Mouse (Mus musculus): ENCODE measurements around the gene Nudt13. TPM values are rescaled to one million over a fixed set of nuclear protein-coding genes. Genes with fewer than 3 reads are reported as not detected.
A peak's percentile ranks its signal among the peaks of the same experiment; 100 is the strongest.
"Not testable (repeated sequence)": the region's sequence is repeated elsewhere in the genome, so short reads cannot be mapped to it uniquely, and the experiment has no call there.

The Nudt13 gene
- polyA plus RNA-seq, 1 experiment from 2014 or later, result 10.1 TPM

GRCm38 (mm10) chr14:20294947-20295346, 450 bp downstream of the Nudt13 start:
- no peaks in the 10 kb centered on the region for H3K27me3 ChIP-seq (ENCODE audit: insufficient read depth, poor library complexity, severe bottlenecking)
- no peak for DNase-seq (ENCODE audit: low spot score)
- H3K27ac ChIP-seq, result no peak overlapping the region
- 51% methylated on average over 8 of the region's 8 CpGs for whole genome bisulfite sequencing
- H3K4me3 ChIP-seq, result peak overlapping the region; percentile 57
- H3K36me3 ChIP-seq, result no peaks in the 10 kb centered on the region
- no peaks in the 10 kb centered on the region for H3K9me3 ChIP-seq
- H3K4me1 ChIP-seq (replicated peaks), result peaks cover 5% of the 10 kb centered on the region

GRCm38 (mm10) chr14:20297616-20298015, 3.1 kb downstream of the Nudt13 start:
- DNase-seq (ENCODE audit: low spot score), result no peak
- H3K4me1 ChIP-seq (replicated peaks), result peaks cover 5% of the 10 kb centered on the region
- H3K27me3 ChIP-seq (ENCODE audit: insufficient read depth, poor library complexity, severe bottlenecking), result no peaks in the 10 kb centered on the region
- no peak overlapping the region for H3K27ac ChIP-seq
- no peaks in the 10 kb centered on the region for H3K9me3 ChIP-seq
- H3K36me3 ChIP-seq, result no peaks in the 10 kb centered on the region
- H3K4me3 ChIP-seq, result no peak overlapping the region
- WGBS, result 79% methylated on average over 3 of the region's 3 CpGs

- 92% methylated on average over 3 of the region's 3 CpGs for WGBS
- H3K4me3 ChIP-seq, result no peak overlapping the region
- no peaks in the 10 kb centered on the region for H3K27me3 ChIP-seq (ENCODE audit: insufficient read depth, poor library complexity, severe bottlenecking)
- H3K4me1 ChIP-seq (replicated peaks), result peaks cover 5% of the 10 kb centered on the region
- no peaks in the 10 kb centered on the region for H3K36me3 ChIP-seq
- H3K9me3 ChIP-seq, result no peaks in the 10 kb centered on the region
- DNase-seq (ENCODE audit: low spot score), result no peak
- no peak overlapping the region for H3K27ac ChIP-seq
These were observed 3.6 kb downstream of the Nudt13 start for GRCm38 (mm10) chr14:20298131-20298530.

GRCm38 (mm10) chr14:20305085-20305484, 10.6 kb downstream of the Nudt13 start:
- not testable (repeated sequence) for DNase-seq (ENCODE audit: low spot score); H3K27me3 ChIP-seq (ENCODE audit: insufficient read depth, poor library complexity, severe bottlenecking)

GRCm38 (mm10) chr14:20315137-20315536, 20.6 kb downstream of the Nudt13 start:
- Histone ChIP-seq H3K9me3 (no peaks in the 10 kb centered on the region), H3K36me3 (peaks cover 31% of the 10 kb centered on the region), H3K27ac (no peak overlapping the region), H3K4me1 (replicated peaks) (no peaks in the 10 kb centered on the region), H3K4me3 (no peak overlapping the region), H3K27me3 (ENCODE audit: insufficient read depth, poor library complexity, severe bottlenecking) (no peaks in the 10 kb centered on the region)
- DNase-seq (ENCODE audit: low spot score), result no peak
- WGBS, result 92% methylated on average over 1 of the region's 1 CpGs

More at GRCm38 (mm10) chr14:20305085-20305484, 10.6 kb downstream of the Nudt13 start:
- not testable (repeated sequence) for H3K4me1 ChIP-seq (replicated peaks); H3K27ac ChIP-seq; H3K4me3 ChIP-seq; H3K9me3 ChIP-seq; H3K36me3 ChIP-seq
- WGBS, result 71% methylated on average over 2 of the region's 2 CpGs

GRCm38 (mm10) chr14:20319420-20319819, 24.9 kb downstream of the Nudt13 start:
- no peak overlapping the region for H3K4me3 ChIP-seq
- no peaks in the 10 kb centered on the region for H3K4me1 ChIP-seq (replicated peaks)
- 83% methylated on average over 3 of the region's 3 CpGs for WGBS
- no peak overlapping the region for H3K27ac ChIP-seq
- H3K27me3 ChIP-seq (ENCODE audit: insufficient read depth, poor library complexity, severe bottlenecking), result no peaks in the 10 kb centered on the region
- peaks cover 65% of the 10 kb centered on the region for H3K36me3 ChIP-seq
- H3K9me3 ChIP-seq, result no peaks in the 10 kb centered on the region
- peak; percentile 34 for DNase-seq (ENCODE audit: low spot score)

GRCm38 (mm10) chr14:20324196-20324595, 29.7 kb downstream of the Nudt13 start:
- Histone ChIP-seq H3K27ac (no peak overlapping the region), H3K36me3 (peaks cover 97% of the 10 kb centered on the region), H3K4me1 (replicated peaks) (no peaks in the 10 kb centered on the region), H3K27me3 (ENCODE audit: insufficient read depth, poor library complexity, severe bottlenecking) (no peaks in the 10 kb centered on the region), H3K9me3 (no peaks in the 10 kb centered on the region), H3K4me3 (no peak overlapping the region)
- WGBS, result 95% methylated on average over 9 of the region's 9 CpGs
- no peak for DNase-seq (ENCODE audit: low spot score)

- no peaks in the 10 kb centered on the region for H3K4me1 ChIP-seq (replicated peaks)
- no peak overlapping the region for H3K27ac ChIP-seq
- no peaks in the 10 kb centered on the region for H3K9me3 ChIP-seq
- H3K36me3 ChIP-seq, result peaks cover 96% of the 10 kb centered on the region
- whole genome bisulfite sequencing, result 73% methylated on average over 9 of the region's 9 CpGs
- peak; percentile 21 for DNase-seq (ENCODE audit: low spot score)
- no peak overlapping the region for H3K4me3 ChIP-seq
- H3K27me3 ChIP-seq (ENCODE audit: insufficient read depth, poor library complexity, severe bottlenecking), result no peaks in the 10 kb centered on the region
These were observed 34.0 kb downstream of the Nudt13 start for GRCm38 (mm10) chr14:20328474-20328873.

- no peak overlapping the region for H3K27ac ChIP-seq
- 94% methylated on average over 4 of the region's 4 CpGs for WGBS
- peaks cover 97% of the 10 kb centered on the region for H3K36me3 ChIP-seq
- no peak overlapping the region for H3K4me3 ChIP-seq
- H3K4me1 ChIP-seq (replicated peaks), result no peaks in the 10 kb centered on the region
- H3K9me3 ChIP-seq, result no peaks in the 10 kb centered on the region
- no peak for DNase-seq (ENCODE audit: low spot score)
- H3K27me3 ChIP-seq (ENCODE audit: insufficient read depth, poor library complexity, severe bottlenecking), result no peaks in the 10 kb centered on the region
These were observed 36.8 kb downstream of the Nudt13 start for GRCm38 (mm10) chr14:20331316-20331715.

- 96% methylated on average over 5 of the region's 5 CpGs for WGBS
- no peak for DNase-seq (ENCODE audit: low spot score)
- Histone ChIP-seq H3K4me3 (no peak overlapping the region), H3K36me3 (peaks cover 87% of the 10 kb centered on the region), H3K9me3 (no peaks in the 10 kb centered on the region), H3K27me3 (ENCODE audit: insufficient read depth, poor library complexity, severe bottlenecking) (no peaks in the 10 kb centered on the region), H3K27ac (no peak overlapping the region), H3K4me1 (replicated peaks) (no peaks in the 10 kb centered on the region)
These were observed 44.9 kb downstream of the Nudt13 start for GRCm38 (mm10) chr14:20339415-20339814.

- no peak for DNase-seq (ENCODE audit: low spot score)
- peaks cover 87% of the 10 kb centered on the region for H3K36me3 ChIP-seq
These were observed 45.7 kb downstream of the Nudt13 start for GRCm38 (mm10) chr14:20340149-20340548.

GRCm38 (mm10) chr14:20340866-20341265, 46.4 kb downstream of the Nudt13 start:
- H3K9me3 ChIP-seq, result no peaks in the 10 kb centered on the region
- H3K27ac ChIP-seq, result no peak overlapping the region
- no peaks in the 10 kb centered on the region for H3K27me3 ChIP-seq (ENCODE audit: insufficient read depth, poor library complexity, severe bottlenecking)
- WGBS, result 87% methylated on average over 7 of the region's 7 CpGs
- H3K36me3 ChIP-seq, result peaks cover 87% of the 10 kb centered on the region
- no peaks in the 10 kb centered on the region for H3K4me1 ChIP-seq (replicated peaks)
- no peak for DNase-seq (ENCODE audit: low spot score)
- no peak overlapping the region for H3K4me3 ChIP-seq

More at GRCm38 (mm10) chr14:20340149-20340548, 45.7 kb downstream of the Nudt13 start:
- no peak overlapping the region for H3K4me3 ChIP-seq
- H3K4me1 ChIP-seq (replicated peaks), result no peaks in the 10 kb centered on the region
- H3K27ac ChIP-seq, result no peak overlapping the region
- 81% methylated on average over 8 of the region's 8 CpGs for WGBS
- no peaks in the 10 kb centered on the region for H3K9me3 ChIP-seq
- no peaks in the 10 kb centered on the region for H3K27me3 ChIP-seq (ENCODE audit: insufficient read depth, poor library complexity, severe bottlenecking)

GRCm38 (mm10) chr14:20345885-20346284, 51.4 kb downstream of the Nudt13 start:
- Histone ChIP-seq H3K4me3 (no peak overlapping the region), H3K36me3 (peaks cover 49% of the 10 kb centered on the region)
- 94% methylated on average over 9 of the region's 9 CpGs for WGBS

GRCm38 (mm10) chr14:20347441-20347990, 53.0 kb downstream of the Nudt13 start:
- peak overlapping the region; percentile 97 for H3K27ac ChIP-seq
- 5% methylated on average over 15 of the region's 15 CpGs for WGBS
- peak overlapping the region; percentile 83 for H3K4me3 ChIP-seq
- H3K9me3 ChIP-seq, result no peaks in the 10 kb centered on the region
- H3K4me1 ChIP-seq (replicated peaks), result peaks cover 16% of the 10 kb centered on the region
- H3K27me3 ChIP-seq (ENCODE audit: insufficient read depth, poor library complexity, severe bottlenecking), result no peaks in the 10 kb centered on the region
- peaks cover 49% of the 10 kb centered on the region for H3K36me3 ChIP-seq
- DNase-seq (ENCODE audit: low spot score), result no peak

More at GRCm38 (mm10) chr14:20345885-20346284, 51.4 kb downstream of the Nudt13 start:
- no peak for DNase-seq (ENCODE audit: low spot score)
- no peaks in the 10 kb centered on the region for H3K27me3 ChIP-seq (ENCODE audit: insufficient read depth, poor library complexity, severe bottlenecking)
- H3K27ac ChIP-seq, result no peak overlapping the region
- H3K4me1 ChIP-seq (replicated peaks), result peaks cover 16% of the 10 kb centered on the region
- no peaks in the 10 kb centered on the region for H3K9me3 ChIP-seq
